Mouse (Mus musculus): ENCODE measurements around the gene Cfl2. TPM values are rescaled to one million over a fixed set of nuclear protein-coding genes. Genes with fewer than 3 reads are reported as not detected.
A peak's percentile ranks its signal among the peaks of the same experiment; 100 is the strongest.
"Not testable (repeated sequence)": the region's sequence is repeated elsewhere in the genome, so short reads cannot be mapped to it uniquely, and the experiment has no call there.

The Cfl2 gene
- total RNA-seq (2021): 100 to 1,000 TPM; 511 to 548 TPM
- long read RNA-seq, experiment 1, transcript Cfl2-206 (4 exons, 2,726 nt): minor isoform, 6 of 552 reads
- long read RNA-seq, experiment 1, transcript Cfl2-201 (4 exons, 2,940 nt): major isoform, 391 of 552 reads
- long read RNA-seq, experiment 1, transcript Cfl2-203 (4 exons, 1,128 nt): minor isoform, 66 of 552 reads
- long read RNA-seq, experiment 1, partial matches to known transcripts: 10 of 552 reads
- long read RNA-seq, experiment 1, other reads (novel, unspliced or antisense): 77 of 552 reads
- long read RNA-seq, experiment 2, transcript Cfl2-206 (4 exons, 2,726 nt): minor isoform, 12 of 771 reads
- long read RNA-seq, experiment 2, transcript Cfl2-203 (4 exons, 1,128 nt): minor isoform, 80 of 771 reads
- long read RNA-seq, experiment 2, transcript Cfl2-201 (4 exons, 2,940 nt): major isoform, 572 of 771 reads
- long read RNA-seq, experiment 2, partial matches to known transcripts: 9 of 771 reads
- long read RNA-seq, experiment 2, other reads (novel, unspliced or antisense): 93 of 771 reads

DNA sequence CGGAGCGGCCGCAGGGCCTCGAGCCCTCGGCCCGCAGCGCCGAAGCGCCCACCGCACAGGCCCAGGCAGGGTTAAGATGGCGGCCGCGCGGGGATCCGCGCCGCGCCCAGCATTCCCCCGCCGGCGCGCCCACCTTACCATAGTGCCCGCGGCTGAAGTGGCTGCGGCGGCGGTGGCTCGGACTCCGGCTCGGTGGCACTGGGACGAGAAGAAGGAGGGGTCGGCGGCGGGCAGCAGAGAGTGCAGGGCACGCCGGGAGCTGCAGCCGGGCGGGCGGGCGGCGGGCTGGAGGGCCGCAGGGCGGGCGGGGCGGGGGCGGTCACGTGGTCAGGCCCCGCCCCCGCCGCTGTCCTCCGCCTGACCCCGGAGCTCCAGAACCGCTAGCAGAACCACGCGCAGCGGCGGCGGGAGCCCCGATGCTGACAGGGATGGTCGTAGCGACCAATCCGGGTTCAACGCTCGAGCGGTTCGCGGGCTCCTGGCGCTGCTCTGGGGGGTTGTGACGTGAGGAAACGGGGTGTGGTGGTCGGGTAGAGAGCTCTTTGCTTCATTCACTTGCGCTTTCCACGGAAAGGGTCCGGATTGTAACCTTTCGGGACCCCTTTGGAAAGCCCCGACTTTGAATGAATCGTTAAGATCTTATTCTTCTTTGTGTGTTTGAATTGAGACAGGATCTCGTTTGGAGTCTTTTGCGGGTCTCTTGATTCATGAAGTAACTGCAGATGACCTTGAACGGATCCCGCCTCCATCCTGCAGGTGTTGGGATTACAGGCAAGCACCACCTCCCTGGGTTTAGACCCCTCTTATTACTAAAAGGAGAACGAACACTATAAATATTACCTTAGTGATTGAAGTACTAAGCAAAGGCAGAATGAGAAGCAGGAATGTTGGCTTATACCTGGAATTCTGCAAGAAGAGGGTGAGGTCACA is at the start of gene Cfl2:
TSS of gene Cfl2 (minus strand) at position 272 of the 930 bp plus-strand sequence.
- peak; percentile 86 for DNase-seq

DNA sequence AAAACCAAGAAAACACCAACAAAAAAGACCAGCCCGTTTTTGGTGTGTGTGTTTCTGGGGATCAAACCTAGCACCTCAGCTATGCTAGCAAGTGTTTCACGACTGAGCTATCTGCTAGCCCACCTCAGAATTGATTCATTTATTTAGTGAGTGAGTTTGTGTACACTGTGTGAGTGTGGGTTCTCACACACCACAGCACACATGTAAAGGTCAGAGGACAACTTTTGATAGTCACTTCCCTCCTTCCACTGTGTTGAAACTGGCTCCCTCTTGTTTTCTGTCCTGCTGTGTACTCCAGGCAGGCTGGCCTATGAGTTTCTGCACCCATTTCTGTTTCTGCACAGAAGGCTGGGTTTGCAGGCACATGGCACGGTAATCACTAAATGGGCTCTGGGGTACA is 47.7 kb upstream of the Cfl2 start:
- DNase-seq: no peak

DNA sequence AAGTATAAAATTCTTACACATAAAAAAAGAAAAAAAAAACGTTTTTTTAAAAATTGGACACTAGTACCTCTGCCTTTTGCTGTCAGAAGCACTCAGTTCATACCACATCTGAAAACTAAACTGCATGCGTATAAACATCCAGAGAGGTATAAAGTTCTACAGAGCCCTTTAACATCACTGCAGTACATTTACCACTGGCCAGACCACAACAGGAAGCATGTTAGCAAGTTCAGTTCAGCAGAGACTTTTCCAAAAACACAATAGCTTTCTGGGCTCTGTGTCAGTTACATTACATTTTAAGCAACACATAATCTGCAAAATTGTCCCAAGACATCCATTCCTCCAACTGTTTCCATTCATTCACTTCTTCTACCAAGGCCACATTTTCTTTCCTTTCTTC is 29.9 kb upstream of the Cfl2 start:
- DNase-seq: not testable (repeated sequence)

DNA sequence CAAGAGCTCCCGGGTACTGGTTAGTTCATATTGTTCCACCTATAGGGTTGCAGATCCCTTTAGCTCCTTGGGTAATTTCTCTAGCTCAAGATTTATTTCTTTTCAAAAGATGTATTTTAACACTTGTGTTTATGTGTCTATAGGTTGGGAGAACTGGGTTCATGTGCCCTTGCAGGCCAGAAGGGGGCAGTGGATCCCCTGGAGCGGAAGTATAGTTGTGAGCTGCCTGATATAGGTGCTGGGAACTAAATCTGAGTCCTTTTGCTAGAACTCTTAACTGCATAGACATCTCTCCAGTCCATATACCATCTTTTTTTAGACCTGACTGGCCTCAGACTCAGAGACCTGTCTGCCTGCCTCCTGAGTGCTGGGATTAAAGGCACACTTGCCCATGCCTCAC is 27.7 kb upstream of the Cfl2 start:
- DNase-seq: no peak

DNA sequence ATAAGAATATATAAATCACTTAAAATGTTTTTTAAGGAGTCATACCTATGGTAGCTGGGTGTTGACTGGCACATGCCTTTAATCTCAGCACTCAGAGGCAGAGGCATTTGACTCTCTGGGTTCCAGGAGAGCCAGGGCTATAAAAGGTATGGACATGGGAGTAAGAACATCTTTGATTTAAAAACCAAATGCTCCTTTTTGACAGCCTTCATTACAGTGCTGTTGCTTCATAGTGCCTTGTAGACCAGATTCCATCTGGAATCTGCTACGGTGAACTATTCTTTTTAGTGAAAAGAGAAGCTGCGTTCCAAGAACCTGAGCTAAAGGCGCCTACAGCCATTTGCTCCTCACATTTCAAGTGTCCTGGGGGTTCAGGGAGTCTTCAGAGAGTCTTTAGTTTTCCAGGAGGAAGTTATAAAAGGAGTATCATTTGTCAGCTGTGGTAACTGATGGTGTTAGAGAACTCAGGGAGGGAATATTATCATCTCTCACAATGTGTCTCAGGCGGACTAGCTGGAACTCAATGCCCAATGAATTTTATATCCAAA is 25.0 kb upstream of the Cfl2 start:
- DNase-seq: no peak

DNA sequence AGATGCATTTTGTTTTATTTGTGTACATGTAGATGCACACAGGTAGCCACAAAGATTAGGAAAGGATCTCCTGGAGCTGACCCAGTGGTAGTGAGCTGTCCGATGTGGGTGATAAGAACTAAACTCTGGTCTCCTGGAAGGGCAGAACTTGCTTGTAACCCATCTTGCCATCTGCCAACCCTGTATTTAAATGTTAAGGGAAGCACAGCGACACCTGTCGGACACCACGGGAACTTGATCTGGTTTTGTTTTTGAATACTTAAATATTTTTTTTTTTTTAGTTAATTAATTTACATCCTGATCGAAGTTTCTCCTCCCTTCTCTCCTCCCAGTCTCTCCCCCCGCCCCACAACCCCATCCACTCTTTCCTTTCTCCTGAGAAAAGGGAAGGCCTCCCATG is 17.0 kb upstream of the Cfl2 start:
- peak; percentile 18 for DNase-seq

DNA sequence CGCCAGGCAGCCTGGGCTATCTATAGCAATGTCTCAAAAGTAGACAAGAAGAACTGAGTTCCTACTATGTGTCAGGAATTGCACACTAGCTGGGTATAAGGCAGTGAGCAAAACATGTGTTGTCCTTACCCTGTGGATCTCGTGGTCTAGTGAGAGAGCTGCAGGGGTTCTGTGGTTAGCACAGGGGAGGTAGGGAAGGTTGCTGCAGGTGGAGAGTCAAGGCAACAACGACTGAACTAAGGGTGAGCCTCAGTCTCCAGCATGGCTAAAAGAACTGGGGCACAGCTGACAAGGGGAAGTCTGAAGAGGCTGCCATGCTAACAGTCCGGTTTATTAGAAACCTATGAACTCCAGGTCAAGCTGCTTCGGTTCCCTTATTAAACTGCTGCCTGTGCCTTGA is 16.5 kb upstream of the Cfl2 start:
- DNase-seq: no peak

DNA sequence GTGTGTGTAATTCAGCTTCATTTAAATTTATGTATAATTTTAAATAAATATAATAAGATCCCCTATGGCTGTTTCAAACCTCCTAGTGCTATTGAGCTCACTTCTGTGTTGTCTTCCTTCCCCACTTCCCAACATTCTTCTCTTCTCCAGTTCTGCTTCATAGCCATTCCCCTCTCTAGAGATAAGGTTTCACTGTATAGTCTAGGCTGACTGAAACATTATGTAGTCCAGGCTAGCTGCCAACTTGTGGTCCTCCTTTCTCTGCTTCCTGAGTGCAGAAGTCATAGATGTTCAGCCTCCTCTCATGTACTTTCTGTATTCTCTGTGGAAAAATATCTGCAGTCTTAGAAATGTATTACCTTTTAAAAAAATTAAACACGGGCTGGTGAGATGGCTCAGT is 15.2 kb upstream of the Cfl2 start:
- no peak for DNase-seq

DNA sequence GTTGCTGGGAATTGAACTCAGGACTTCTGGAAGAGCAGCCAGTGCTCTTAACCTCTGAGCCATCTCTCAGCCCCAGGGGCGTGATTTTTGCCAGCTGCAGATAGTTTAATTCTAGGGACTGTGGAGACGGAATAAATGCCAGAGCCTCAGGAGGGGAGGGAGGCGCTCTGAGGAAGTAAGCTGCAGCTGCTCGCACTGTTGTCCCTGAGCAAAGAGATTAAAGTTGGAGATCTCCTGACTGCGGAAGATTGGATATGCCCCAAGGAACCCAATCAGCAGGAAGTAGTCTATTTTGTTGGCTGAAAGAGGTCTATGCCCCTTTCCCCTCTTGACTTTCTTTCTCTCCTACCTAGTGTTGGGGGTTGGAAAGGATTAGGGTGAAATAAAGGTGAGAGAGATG is 14.2 kb upstream of the Cfl2 start:
- DNase-seq: no peak

DNA sequence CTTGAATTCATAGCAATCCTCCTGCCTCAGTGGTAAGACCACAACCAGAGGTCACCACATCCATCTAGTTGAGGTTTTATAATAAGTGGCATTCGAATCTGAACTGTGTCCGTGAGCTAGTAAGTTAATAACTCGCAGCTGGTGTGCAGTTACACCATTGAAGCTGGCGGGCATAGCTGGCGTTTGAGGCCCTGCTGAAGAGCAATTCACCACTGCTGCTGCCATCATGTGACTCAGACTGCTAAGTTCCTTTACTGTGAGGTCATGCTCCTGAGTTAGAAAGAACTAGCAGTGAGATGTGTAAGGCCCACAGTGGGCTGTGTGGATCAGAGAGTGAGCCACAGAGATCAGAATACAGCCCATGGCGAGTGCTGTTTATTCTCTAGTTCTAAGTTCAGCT is 12.0 kb upstream of the Cfl2 start:
- peak; percentile 53 for DNase-seq

DNA sequence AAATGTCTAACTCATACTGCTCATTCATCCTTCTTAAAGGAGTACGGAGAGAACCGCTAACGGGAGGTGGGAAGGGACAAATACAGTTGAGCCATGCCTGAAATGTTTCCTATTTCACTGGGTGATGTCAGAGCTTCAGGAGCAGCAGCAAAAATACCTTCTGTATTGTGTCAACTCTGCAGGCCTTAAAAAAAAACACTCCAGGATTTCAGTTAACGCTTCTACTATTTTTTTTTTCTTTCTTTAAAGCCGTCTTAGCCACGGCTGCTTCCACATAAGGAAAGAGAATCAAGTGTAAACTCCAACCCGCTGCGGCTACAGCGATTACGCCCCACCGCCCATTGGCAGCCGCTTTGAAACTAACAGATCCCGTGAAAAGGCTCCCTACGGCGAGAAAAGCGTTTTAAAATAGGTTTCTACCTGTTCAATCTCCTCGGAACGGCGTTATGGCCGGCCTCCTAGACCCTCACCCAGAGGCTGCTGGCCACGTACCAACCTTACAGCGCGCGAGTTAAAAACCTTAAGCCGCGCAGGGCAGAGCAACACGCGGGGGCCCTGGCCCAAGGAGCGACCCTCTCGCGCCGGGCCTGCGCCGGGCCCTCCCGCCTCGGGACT is 579 bp downstream of the Cfl2 start:
- no peak for DNase-seq

DNA sequence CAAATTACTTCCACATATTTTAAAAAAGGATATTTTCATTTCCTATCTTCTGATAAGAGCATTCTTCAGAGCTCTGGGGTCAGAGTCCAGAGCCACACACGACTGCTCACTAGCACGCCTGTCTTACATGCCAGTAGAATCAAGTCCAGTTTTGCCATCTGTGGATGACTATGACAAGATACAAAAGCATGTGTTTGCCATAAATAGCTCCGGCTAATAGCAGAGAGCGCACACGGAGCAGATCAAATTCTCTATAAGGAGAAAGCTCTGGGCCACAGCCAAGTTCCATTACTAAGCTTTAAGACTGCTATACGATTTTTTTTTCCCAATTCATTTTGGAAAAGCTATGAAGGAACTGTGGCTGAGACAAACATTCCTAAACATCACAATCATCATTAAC is 3.1 kb downstream of the Cfl2 start:
- DNase-seq: no peak

DNA sequence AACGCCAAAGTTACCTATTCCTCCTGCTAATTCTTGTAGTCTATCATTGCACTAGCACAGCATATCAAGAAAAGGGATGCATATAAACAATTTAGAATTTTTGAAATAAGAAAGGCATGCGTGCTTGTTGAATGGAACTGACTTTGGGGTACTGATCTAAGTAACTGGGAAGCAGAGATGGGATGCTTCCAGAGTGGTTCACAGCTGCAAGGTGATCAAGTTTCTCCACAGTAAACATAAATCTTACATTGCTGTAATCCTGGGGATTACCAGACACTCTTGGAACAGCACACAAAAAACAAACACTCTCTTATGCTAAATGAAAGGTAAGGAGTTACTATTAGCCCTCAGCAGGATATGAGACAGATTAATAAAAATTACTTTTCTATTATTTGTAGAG is 12.1 kb downstream of the Cfl2 start:
- DNase-seq: no peak

DNA sequence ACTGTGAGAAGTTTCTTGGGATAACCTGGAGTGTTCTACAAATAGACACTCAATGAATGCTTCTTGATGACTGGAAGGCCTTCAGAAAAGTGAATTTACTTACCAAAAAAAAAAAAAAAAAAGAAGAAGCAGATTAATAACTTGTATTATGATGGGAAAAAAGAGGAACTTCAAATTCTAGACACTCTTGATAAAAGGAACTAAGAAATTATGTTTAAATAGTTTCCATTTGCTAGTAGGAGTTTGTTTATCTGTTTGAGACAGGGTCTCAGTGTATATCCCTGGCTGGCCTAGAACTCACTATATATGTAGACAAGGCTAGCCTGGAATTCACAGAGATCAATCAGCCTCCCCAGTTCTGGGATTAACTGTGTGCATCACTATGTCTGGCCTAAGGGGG is 18.3 kb downstream of the Cfl2 start:
- DNase-seq: no peak

DNA sequence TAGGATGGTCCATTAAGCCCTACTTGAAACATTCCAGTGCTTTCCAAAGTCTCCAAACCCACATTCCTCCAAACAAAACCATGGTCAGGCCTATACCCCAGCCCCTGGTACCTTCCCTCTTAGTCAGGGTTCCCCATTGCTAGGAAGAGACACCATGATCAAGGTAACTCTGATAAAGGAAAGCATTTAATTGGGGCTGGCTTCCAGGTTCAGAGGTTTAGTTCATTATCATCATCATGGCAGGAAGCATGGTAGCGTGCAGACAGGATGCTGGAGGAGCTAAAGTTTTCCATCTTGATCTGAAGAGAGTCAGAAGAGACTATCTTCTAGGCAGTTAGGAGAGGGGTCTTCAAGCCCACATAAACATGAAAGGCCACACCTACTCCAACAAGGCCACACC is 21.1 kb downstream of the Cfl2 start:
- DNase-seq: no peak

DNA sequence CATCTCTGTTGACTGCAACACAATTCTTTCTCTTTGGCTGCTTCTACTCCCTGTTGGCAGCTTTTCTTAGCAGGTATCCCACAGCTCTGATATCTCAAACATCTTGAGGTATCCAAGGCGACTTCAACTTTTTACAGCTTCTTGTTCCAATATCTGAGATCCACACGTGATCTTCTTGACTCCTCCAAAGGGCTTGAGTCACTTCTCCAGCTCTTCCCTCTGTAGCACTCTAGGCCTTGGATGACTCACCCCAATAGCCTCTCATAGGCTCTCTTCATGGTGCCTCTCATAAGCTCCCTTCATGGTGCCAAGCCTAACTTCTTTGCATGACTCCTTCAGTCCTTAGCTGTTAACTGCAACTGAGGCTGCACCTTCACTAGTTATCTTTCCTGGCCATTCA is 22.9 kb downstream of the Cfl2 start:
- no peak for DNase-seq

DNA sequence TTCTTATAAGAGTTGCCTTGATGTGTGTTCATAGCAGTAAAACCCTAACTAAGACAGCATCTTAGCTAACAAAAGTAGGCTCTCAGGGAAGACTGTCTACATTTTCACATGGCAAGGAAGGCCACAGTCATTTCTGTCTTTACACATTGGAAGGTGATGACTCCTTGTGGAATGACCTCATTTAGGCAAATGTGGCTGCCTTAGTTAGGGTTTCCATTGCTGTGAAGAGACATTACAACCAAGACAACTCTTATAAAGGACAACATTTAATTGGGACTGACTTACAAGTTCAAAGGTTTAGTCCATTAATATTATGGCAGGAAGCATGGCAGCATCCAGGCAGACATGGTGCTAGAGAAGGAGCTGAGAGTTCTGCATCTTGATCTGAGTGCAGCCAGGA is 23.7 kb downstream of the Cfl2 start:
- no peak for DNase-seq

DNA sequence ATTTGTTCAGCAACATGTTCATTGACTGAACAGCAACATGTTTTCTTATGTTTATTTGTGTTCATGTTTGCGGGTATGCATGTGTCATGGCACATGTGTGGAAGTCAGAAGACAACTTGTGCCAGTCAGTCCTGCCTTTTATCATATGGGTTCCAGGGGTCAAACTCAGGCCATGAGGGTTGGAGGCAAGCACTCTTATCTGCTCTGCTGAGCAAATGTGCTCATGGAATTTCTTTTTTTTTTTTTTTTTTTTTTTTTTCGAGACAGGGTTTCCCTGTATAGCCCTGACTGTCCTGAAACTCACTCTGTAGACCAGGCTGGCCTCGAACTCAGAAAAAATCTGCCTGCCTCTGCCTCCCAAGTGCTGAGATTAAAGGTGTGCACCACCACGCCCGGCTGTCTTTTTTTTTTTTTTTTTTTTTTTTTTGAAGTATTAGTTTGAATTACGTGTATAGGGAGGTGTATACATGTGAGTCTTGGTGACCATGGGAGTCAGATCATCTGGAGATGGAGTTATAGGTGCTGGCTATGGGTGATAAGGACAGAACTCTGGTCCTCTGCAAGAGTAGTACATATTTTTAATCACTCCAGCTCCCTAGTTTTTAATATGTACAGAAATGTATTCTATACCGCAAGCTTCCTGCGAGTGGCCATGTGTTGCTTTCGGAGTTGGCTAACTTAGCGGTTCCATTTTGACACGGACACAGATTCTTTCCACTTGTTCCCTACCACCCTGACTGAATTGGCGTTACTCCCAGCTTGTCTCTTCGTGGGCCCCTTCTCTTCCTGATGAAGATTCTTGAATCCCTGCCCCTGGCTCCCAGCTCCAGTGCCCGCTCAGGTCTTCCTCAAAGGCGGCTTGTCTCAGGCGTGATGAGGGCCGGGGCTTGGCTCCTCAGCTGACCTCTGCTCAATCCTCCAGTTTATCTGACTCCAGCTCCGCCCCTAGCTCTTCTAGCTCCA is 26.8 kb downstream of the Cfl2 start:
- peak; percentile 31 for DNase-seq

DNA sequence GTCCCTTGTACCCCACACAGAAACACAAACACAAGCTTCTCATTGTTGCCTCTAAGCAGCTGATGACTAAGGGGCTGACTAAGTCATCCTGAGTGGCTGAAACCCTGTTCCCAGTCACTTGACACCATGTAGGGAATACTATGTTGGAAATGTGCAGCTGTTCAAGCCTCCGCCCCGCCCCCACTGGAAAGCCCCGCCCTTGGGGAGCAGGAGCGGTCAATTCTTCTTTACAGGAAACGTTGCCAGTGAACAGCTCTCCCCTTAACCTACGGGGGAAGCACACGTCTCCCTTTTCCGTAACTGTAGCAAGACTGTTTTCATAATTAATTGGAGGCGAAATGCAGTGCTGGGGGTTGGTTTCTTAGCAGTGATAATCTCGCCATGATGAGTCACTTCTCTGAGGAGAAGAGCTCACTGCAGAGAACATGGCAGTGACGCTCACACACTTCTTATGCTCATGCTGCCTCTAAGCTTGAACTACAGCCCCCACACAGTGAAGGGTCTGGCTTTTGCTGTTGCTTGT is 27.7 kb downstream of the Cfl2 start:
- peak; percentile 88 for DNase-seq

DNA sequence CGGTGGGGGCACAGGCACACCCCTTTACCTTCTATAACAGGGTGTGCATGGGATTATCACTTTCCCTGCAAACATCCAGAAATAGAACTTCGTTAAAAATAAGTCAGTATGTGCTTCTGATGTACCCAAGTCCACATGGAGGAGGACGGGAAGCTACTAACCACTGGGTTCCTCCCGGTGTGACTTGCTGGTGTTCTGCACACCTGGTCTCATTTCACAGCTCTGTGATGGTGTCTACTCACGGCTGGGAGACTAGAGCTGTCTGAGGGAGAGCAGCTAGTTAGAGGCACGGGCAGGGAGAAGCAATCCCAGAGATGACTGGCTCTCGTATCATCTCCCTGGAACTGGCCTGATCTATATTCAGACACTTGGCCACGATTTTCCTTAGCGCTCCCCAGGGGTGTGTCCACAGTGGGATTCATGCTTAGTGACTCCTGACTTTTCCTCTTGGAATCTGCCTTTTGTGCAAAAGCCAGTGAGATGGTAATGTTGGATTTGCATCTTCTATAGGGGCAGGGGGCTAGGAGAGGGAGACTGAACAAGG is 28.7 kb downstream of the Cfl2 start:
- peak; percentile 18 for DNase-seq

DNA sequence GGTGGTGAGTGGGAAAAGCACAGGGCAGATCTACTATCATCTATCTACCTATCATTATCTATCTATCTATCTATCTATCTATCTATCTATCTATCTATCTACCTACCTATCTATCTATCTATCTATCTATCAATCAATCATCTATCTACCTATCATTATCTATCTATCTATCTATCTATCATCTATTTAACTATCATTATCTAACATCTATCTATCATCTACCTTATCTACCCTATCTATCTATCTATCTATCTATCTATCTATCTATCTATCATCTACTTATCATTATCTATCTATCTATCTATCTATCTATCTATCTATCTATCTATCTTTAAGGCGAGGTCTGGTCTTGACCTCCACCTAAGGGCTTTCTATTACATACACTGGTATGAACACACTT is 30.8 kb downstream of the Cfl2 start:
- not testable (repeated sequence) for DNase-seq

Data from gastrocnemius, postnatal 25 days (tissue).